Mouse (Mus musculus) adrenal gland, adult (tissue): ENCODE results near the gene Klhl21.

Experiments
- DNase-seq, 2 experiments: peaks; one replicate each; pipeline ENCODE4 v3.0.0; 2022 to 2023; ENCODE audit warnings: low spot score in 1 of 2; ENCODE audit not compliant: inconsistent age in 2 of 2

Klhl21 gene

DNA sequence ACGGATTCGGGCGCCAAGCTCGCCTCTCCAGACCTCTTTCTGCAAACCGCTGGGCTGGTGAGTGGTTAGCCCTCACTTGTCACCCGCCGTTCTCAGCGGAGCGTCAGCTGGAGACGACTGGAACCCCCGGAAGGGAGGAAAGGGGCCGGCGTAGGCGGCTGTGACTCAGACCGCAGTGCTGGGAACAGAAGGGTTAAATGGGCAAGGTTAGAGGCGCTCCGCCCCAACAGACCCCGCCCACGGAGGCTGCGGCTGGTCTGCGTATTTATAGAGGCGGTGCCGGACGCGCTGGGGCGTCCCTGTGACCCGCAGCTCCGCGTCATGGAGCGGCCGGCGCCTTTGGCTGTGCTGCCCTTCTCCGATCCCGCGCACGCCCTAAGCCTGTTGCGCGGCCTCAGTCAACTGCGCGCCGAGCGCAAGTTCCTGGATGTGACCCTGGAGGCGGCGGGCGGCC lies at the start of gene Klhl21:
TSS of gene Klhl21 (plus strand) at position 182 of the 454 bp plus-strand sequence.
- DNase-seq = peak; percentile 96 to 98

DNA sequence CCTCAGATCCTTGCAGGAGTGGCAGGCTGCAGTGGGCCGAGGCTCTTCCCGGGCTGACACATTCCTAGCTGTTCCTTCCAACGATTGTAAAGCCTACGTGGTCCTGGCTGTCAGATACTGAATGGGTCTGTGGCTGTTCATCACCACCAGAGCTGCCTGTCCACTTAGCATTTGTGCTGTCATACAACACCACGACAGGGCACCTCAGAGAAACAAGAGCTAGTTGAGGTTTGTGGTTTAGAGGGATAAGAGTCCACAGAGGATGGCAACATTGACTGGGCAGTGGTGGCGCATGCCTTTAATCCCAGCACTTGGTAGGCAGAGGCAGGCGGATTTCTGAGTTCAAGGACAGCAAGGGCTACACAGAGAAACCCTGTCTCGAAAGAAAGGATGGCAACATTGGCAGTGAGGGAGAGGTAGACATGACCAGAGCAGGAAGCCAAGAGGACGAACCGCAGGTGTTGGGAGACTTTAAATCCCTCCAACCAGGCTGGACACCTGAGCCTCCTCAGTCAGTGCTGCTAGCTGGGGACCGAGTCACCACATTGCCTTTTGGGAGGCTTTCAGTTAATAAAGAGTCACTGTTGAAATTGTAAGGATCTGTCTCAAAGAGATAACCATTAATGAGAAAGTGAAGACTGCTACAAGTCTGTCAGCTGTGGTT lies 48.6 kb upstream of the Klhl21 start:
- no peak for DNase-seq

DNA sequence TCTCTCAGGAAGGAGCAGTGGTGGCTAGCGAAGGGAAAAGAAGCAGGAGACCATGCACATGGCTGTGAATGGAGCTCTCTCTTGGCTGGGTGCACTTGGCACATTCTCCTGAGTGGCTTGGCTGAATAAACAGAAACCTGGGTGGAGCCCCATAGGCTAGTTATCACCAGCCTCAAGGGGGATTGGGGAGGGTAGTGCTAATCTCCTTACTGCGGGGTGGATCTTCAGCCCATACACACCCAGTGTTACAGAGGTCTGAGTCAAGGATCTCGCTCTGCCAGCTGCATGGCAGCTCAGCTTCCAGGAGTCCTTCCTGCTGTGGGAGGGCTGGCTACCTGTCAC lies 48.1 kb upstream of the Klhl21 start:
- DNase-seq = no peak

DNA sequence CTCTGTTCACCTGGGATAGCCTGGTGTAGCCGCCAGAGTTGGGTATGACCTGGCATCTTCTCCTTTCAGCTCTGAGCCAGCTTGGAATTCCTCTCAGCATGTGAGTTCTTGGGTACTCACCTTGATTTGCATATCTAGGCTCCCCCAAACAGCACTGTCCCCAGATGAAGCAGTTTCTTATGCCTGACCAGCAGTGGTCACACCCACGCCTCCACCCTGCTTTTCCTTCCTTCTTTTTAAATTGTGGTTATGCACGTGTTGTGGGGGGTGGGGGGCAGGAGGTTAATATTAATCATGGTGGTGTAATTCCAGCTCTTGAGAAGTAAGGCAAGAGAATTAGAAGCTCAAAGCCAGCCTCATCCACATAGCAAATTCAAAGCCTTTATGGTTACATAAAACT lies 45.8 kb upstream of the Klhl21 start:
- DNase-seq = no peak

DNA sequence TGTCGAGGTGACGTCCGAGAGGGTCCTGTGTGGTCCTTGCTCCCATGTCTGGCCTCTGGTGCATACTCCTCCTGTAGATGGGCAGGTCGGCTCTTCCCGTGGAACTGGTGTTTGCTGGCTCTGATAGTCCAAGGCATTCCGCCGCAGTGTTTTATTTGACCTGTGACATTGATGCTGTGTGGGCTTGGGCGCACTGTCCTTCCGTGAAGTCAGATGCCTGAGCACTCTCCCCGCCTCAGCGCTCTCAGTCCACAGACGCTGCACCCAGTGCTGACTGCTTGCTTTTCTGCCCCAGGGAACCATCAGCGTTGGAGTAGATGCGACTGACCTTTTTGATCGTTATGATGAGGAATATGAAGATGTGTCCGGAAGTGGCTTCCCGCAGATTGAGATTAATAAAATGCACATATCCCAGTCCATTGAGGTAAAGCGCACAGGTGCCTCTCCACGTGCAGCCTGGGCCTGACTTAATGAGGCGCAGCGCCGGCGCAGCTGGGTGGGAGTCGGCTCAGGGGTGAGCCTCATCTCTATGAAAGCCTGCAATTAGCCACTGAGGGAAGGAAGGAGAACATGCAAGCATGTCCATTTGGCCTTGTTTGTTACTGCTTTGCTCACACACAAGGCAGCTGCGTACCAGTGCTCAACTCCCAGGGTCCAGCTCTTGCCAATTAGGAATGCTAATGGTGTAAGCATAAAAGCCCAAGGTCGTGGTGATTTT lies 40.2 kb upstream of the Klhl21 start:
- no peak for DNase-seq

GRCm38 (mm10) chr4:151972221-151972967 lies 36.2 kb upstream of the Klhl21 start:
- DNase-seq = peak in 1 of 2 experiments; percentile 62

- DNase-seq = no peak
Measured at GRCm38 (mm10) chr4:151975441-151975840, 33.2 kb upstream of the Klhl21 start.

- peak; percentile 79 to 93 for DNase-seq
Measured at GRCm38 (mm10) chr4:151977748-151978147, 30.9 kb upstream of the Klhl21 start.

DNA sequence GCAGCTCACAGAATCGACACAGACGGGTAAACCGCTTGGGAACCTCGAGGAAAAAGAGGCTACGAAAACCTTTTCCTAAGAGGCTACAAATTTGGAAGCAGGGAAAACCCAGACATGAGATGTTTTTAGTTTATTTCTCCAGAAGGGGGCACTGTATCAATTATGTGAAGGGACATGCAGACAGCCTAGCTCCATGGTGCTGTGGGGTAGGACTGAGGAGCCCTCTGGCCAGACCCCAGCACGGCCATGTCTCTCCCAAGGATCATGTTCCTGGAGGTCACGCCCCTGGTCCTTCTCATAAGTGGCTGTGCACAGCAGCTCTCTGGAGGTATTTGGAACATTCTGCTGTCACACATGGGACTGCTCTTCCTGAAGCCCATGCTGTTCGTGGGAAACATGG lies 27.9 kb upstream of the Klhl21 start:
- peak in 1 of 2 experiments; percentile 61 for DNase-seq

GRCm38 (mm10) chr4:151981363-151981762 lies 27.2 kb upstream of the Klhl21 start:
- DNase-seq = peak; percentile 84 to 95

DNA sequence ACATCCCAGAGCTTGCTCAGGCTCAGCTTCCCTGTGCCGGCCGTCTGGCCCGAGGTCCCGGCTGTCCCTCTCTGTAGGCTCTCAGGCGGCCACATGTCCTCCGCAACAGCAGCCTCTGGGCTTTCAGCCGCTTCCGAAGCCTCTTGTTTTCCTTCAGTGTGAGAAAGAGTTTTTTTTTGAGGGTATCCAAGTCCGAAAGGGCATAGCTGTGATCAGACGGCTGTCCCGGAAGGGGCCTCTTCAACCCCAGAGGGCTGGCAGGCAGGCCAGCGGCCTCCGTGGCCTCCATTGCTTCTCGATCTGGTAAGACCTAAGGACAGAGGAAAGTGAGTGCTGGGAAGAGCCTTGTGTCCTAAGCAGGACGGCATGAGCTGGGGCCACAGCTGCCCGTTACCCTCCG lies 25.6 kb upstream of the Klhl21 start:
- no peak for DNase-seq

- DNase-seq = no peak
Measured at GRCm38 (mm10) chr4:151983560-151983959, 25.0 kb upstream of the Klhl21 start.

DNA sequence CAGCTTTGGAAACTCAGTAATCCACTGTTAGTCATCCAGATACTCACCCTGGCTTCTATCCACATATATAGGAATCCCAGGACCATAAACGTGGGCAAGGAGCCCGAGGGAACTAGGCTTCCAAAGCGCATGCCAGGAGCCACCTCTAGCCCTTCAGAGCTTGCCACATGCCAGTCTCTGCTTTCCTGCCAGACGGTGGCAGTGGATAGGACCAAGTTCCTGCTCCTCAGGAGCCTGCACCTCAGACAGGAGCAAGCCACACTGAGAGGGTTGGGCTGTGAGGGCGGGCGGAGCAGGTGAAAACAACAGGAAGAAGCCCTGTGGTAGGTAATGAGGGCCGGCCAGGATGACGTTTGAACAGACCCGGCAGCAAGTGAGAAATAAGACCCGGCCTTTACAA lies 22.7 kb upstream of the Klhl21 start:
- DNase-seq = no peak

DNA sequence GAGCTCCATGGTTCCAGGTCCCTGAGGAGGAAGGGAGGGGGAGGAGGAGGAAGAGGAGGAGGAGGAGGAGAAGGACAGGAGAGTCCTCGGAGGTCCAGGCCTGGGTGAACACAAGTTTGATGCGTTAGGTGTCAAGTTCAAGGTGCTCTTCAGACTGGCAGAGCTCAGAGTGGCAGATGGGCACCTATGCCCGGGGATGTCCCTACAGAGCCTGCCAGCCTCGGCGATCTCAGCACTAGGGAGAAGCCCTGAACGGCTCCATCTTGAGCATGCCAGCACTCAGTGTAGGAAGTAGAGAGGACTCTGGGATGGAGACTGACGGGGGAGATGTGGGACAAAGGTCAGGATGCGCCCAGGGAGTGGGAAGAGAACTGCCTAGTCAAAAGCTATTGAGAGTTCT lies 22.0 kb upstream of the Klhl21 start:
- DNase-seq = peak in 1 of 2 experiments; percentile 33

DNA sequence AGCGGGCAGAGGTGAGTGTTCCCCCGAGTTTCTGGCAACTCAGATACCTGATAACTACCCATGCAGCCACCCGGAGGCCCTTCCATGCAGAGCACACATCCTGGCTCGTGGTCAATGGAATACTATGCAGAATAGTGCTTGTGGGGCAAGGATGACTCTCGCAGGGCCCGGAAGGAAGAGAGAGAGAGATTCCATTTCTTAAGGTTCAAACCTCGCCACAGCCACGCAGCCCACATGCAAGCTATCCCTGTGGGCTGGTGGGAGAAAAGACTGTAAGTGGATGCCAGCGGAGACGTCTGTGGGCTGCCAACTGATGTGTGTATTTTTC lies 20.6 kb upstream of the Klhl21 start:
- DNase-seq = no peak

- peak; percentile 88 to 96 for DNase-seq
Measured at GRCm38 (mm10) chr4:151988342-151989109, 20.1 kb upstream of the Klhl21 start, which contains the start of gene Thap3. Gene Thap3, minus strand, starts transcription at chr4:151988997.

DNA sequence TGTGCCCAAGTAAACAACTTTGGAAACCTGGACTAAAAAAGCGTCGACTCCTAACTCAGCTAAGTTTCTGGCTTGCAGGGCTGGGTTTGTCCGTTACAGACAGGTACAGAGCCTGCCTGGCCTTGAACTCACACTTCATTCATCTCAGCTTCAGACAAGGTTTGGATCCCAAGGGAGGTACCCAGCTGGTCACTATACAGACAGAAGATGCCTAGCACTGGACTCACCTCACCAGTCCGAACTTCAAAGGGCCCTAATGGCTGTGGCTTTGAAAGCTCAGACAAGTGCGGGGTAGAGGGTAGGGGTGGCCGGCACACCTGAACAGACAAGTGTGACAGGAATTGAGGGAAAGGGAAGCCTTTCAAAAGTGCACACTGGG lies 19.5 kb upstream of the Klhl21 start:
- DNase-seq = no peak

DNA sequence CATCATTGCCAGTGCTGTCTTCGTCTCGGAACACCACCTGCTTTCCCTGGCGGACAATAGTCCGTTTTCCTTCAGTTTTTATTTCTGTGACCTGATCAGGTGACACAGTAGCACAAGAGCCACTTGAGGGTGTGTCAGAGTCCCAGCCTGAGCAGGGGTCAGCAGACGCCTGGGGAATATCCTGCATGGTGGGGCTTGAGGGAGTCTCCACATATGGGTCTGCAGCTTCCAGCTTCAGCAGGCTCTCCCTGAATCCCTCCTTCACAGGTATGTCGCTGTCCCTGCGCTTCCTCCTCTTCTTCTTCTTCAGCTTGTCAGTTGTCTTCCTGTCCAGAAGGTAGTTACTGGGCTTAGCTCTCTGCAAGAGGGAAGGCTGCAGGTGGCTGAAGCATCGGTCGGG lies 16.5 kb upstream of the Klhl21 start:
- no peak for DNase-seq

DNA sequence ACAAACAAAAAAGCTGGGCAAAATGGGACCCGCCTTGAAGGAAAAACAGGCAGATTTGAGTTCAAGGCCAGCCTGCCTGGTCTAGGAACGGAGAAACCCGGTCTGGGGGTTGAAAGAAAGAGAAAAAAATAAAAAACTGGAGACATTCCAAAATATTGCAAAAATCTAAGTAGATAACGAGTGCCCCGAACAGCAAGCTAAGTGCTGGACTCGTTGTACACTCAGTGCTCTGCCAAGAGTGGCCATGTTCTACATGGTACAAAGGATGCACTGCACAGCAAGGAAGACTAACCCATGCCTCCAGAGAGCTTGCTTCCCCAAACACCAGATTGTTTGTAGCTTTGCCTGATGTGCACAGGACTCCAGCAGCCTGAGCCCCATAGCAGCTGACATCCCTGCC lies 15.6 kb upstream of the Klhl21 start:
- no peak for DNase-seq

- DNase-seq = peak; percentile 67 to 83
Measured at GRCm38 (mm10) chr4:151994228-151995171, 14.1 kb upstream of the Klhl21 start.
